Mouse (Mus musculus) lung, postnatal 0 days (tissue): ENCODE measurements around the gene Vnn1. TPM values are rescaled to one million over a fixed set of nuclear protein-coding genes. Genes with fewer than 3 reads are reported as not detected.

Experiments
- ATAC-seq: fragments of 200-750 bp; cut with Nextera tagmentation; 2 replicates; pipeline ENCODE4 v1.8.0; 2017; ENCODE audit warnings: moderate library complexity
- DNase-seq: peaks from one replicate; pipeline ENCODE4 v3.0.0-alpha.2; 2016; ENCODE audit warnings: low spot score
- H3K27ac ChIP-seq: fragments of 300-500 bp; sonication (generic); 2 replicates; pipeline ENCODE4 v1.5.1; 2014; ENCODE audit warnings: antibody characterized with exemption, mild to moderate bottlenecking, low read length, mixed read lengths
- H3K27me3 ChIP-seq: fragments of 300-500 bp; sonication (generic); replicated peaks from 2 replicates; pipeline ENCODE4 v1.6.1; 2014; ENCODE audit warnings: low read length, mixed read lengths; ENCODE audit not compliant: insufficient read depth
- H3K36me3 ChIP-seq: fragments of 300-500 bp; sonication (generic); 2 replicates; pipeline ENCODE4 v1.6.1; 2014; ENCODE audit warnings: low read length, mixed read lengths; ENCODE audit not compliant: insufficient read depth
- H3K4me1 ChIP-seq: fragments of 300-500 bp; sonication (generic); 2 replicates; pipeline ENCODE4 v1.6.1; 2014; ENCODE audit warnings: antibody characterized with exemption, low read depth, low read length, mixed read lengths; ENCODE audit not compliant: insufficient read depth
- H3K4me2 ChIP-seq: fragments of 300-500 bp; sonication (generic); replicated peaks from 2 replicates; pipeline ENCODE4 v1.6.1; 2014; ENCODE audit warnings: low read depth, mild to moderate bottlenecking, low read length, moderate library complexity, mixed read lengths
- H3K4me3 ChIP-seq: fragments of 300-500 bp; sonication (generic); 2 replicates; pipeline ENCODE4 v1.5.1; 2014; ENCODE audit warnings: low read depth, low read length
- H3K9ac ChIP-seq: fragments of 300-500 bp; sonication (generic); replicated peaks from 2 replicates; pipeline ENCODE4 v1.6.1; 2014; ENCODE audit warnings: low read depth, mild to moderate bottlenecking
- H3K9me3 ChIP-seq: fragments of 300-500 bp; sonication (generic); 2 replicates; pipeline ENCODE4 v1.6.1; 2016; ENCODE audit warnings: low read length, mixed read lengths
- CTCF ChIP-seq: IDR thresholded peaks from 2 replicates; pipeline ENCODE4 v1.5.1; 2016; ENCODE audit warnings: antibody characterized with exemption, mild to moderate bottlenecking
- EP300 ChIP-seq: IDR thresholded peaks from 2 replicates; pipeline ENCODE4 v1.6.1; 2016; ENCODE audit warnings: antibody characterized with exemption, mild to moderate bottlenecking, control low read depth
- whole genome bisulfite sequencing: fragments of 180-500 bp; shearing (Covaris S2); extraction: QIAGEN DNeasy Blood & Tissue Kit; methylation state at CpG from one replicate; pipeline ENCODE4 v1.1.7; 2014; 5-methylcytosine and 5-hydroxymethylcytosine counted together
- polyA plus RNA-seq: library from polyadenylated mRNA; unstranded; fragments of >200 nt; fragmentation: Nextera tagmentation; extraction: Ambion mirVana; gene quantifications from 2 replicates; pipeline ENCODE4 v1.2.1, GENCODE M21; 2015

The Vnn1 gene
- 45.4 and 67.5 TPM in 2 replicates for polyA plus RNA-seq

DNA sequence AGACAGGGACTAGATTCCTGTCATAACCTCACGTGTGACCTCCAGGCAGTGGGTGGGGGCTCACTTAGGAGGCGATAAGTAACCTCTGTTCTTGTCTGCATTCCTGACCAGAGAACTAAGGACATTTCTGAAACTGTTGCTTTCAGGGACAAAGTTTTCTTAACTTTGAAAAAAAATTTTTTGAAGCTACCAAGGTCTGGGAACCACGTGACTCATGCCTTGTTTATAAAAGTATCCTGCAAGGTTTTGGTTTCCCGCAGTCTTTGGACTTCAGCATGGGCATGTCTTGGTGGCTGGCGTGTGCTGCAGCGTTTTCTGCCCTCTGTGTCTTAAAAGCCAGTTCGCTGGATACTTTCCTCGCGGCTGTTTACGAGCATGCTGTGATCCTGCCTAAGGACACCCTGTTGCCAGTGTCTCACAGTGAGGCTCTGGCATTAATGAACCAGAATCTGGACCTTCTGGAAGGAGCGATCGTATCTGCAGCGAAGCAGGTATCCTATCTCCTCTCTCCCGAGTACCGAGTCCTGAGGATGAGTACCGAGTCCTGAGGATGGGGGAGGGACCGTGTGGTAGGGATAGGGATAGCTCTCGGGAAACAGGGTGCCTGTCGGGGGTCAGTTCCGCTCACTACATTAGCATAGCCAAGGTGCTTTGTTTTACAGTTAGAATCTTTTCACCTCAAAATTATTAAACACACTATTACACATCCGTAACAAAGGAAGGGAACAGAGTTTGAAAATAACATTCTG, at the start of gene Vnn1:
Gene Vnn1 (plus strand): TSS at position 88 of the 749 bp plus-strand sequence.
- H3K36me3 ChIP-seq = no peaks in the 10 kb centered on the region
- no peaks in the 10 kb centered on the region for H3K4me1 ChIP-seq
- H3K9me3 ChIP-seq = no peaks in the 10 kb centered on the region
- H3K27me3 ChIP-seq = no peaks in the 10 kb centered on the region
- 17% methylated on average over 21 of the region's 21 CpGs for WGBS
- peak within 1 kb of the TSS; percentile 62 for H3K4me2 ChIP-seq
- H3K27ac ChIP-seq = peak within 1 kb of the TSS; percentile 47
- DNase-seq (peak; percentile 42), ATAC-seq (peak; percentile 52; the same call in 1 of the 2 replicates)
- H3K9ac ChIP-seq = peak within 1 kb of the TSS; percentile 37; the same call in 1 of the 2 replicates
- TF ChIP-seq CTCF (no peak), EP300 (0 out of 2 replicates have a peak, but pooled peaks have one; percentile 12)
- H3K4me3 ChIP-seq = peak within 1 kb of the TSS; percentile 38

- 28% methylated on average over 4 of the region's 4 CpGs for WGBS
- no peak within 1 kb of the TSS for H3K9ac ChIP-seq
- peaks cover 4% of the 10 kb centered on the region; the same call in 1 of the 2 replicates for H3K4me1 ChIP-seq
- ATAC-seq (peak; percentile 61), DNase-seq (peak; percentile 84)
- no peaks in the 10 kb centered on the region for H3K36me3 ChIP-seq
- H3K27ac ChIP-seq = peak within 1 kb of the TSS; percentile 80
- no peak within 1 kb of the TSS for H3K4me3 ChIP-seq
- peak within 1 kb of the TSS; percentile 30 for H3K4me2 ChIP-seq
- H3K27me3 ChIP-seq = no peaks in the 10 kb centered on the region
- H3K9me3 ChIP-seq = no peaks in the 10 kb centered on the region
- TF ChIP-seq EP300 (peak; percentile 68), CTCF (no peak)
Measured at GRCm38 (mm10) chr10:23851228-23851912, 43.1 kb upstream of the Vnn1 start, which contains the start of gene Vnn3. Gene Vnn3, plus strand, starts transcription at chr10:23851462.

GRCm38 (mm10) chr10:23852096-23852495, 42.4 kb upstream of the Vnn1 start:
- no peaks in the 10 kb centered on the region for H3K27me3 ChIP-seq
- DNase-seq (peak; percentile 89), ATAC-seq (peak; percentile 83)
- no peak overlapping the region for H3K4me3 ChIP-seq
- no peak overlapping the region for H3K9ac ChIP-seq
- H3K4me2 ChIP-seq = peak overlapping the region; percentile 30
- TF ChIP-seq EP300 = peak; percentile 80
- TF ChIP-seq CTCF = no peak
- 54% methylated on average over 2 of the region's 2 CpGs for WGBS
- no peaks in the 10 kb centered on the region for H3K36me3 ChIP-seq
- H3K9me3 ChIP-seq = no peaks in the 10 kb centered on the region
- H3K4me1 ChIP-seq = peaks cover 4% of the 10 kb centered on the region; the same call in 1 of the 2 replicates
- H3K27ac ChIP-seq = peak overlapping the region; percentile 80

DNA sequence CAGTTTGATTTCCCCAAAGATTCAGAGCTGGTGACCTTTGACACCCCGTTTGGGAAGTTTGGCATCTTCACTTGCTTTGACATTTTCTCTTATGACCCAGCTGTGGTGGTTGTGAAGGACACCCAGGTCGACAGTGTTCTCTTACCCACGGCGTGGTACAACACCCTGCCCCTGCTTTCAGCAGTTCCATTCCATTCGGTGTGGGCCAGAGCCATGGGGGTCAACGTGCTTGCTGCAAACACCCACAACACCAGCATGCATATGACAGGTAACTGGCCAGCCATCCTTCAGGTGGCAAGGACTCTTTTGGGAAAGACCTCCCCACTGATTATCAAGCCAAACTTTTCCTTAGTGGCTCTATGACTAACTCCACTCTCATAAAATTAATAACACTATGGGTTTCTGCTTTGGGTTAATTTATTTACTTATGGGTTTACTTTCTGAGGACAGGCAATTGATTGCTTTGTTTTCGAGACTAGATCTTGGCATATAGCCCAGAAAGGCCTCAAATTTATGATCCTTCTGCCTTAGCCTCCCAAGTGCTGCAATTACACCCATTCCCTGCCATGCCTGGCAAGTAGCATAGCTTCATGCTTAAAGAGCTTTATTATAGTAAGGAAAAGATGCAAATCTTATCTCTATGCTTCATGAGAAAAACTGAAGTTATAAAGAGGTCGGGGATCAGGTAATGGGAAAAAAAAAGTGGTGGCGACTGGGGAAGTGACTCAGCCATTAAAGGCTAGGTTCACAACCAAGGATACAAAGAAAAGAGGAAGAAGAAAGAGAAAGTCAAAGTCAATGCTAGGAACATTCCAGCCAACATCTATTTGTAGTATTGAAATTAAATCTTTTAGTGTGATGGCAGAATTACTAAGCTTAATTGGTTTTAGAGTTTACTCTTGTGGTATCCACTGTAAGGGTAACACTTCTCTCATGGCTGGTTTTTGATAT, 29.9 kb upstream of the Vnn1 start:
- Histone ChIP-seq H3K9me3 (no peaks in the 10 kb centered on the region), H3K27me3 (no peaks in the 10 kb centered on the region), H3K27ac (no peak overlapping the region), H3K9ac (no peak overlapping the region), H3K4me1 (no peaks in the 10 kb centered on the region), H3K36me3 (no peaks in the 10 kb centered on the region), H3K4me2 (no peak overlapping the region), H3K4me3 (no peak overlapping the region)
- DNase-seq = no peak
- 68% methylated on average over 9 of the region's 9 CpGs for WGBS
- TF ChIP-seq EP300 = no peak
- no peak for TF ChIP-seq CTCF
- ATAC-seq = no peak

- H3K9me3 ChIP-seq = no peaks in the 10 kb centered on the region
- TF ChIP-seq EP300 (no peak), CTCF (peak; percentile 50)
- H3K4me2 ChIP-seq = no peak overlapping the region
- ATAC-seq (no peak), DNase-seq (no peak)
- H3K27ac ChIP-seq = no peak overlapping the region
- 89% methylated on average over 6 of the region's 6 CpGs for WGBS
- H3K9ac ChIP-seq = no peak overlapping the region
- H3K27me3 ChIP-seq = no peaks in the 10 kb centered on the region
- H3K4me1 ChIP-seq = no peaks in the 10 kb centered on the region
- H3K36me3 ChIP-seq = no peaks in the 10 kb centered on the region
- no peak overlapping the region for H3K4me3 ChIP-seq
Measured at GRCm38 (mm10) chr10:23880695-23881094, 13.8 kb upstream of the Vnn1 start.
